Mouse (Mus musculus) kidney, adult 2 months (tissue): ENCODE results near the gene Muc13. TPM values are rescaled to one million over a fixed set of nuclear protein-coding genes. Genes with fewer than 3 reads are reported as not detected.
A peak's percentile ranks its signal among the peaks of the same experiment; 100 is the strongest.

Experiments
- DNase-seq: peaks from one replicate; pipeline ENCODE4 v3.0.0; 2021
- H3K27ac ChIP-seq: fragments of 200-500 bp; 2 replicates; pipeline ENCODE4 v1.5.1; 2012; ENCODE audit warnings: low read depth, low read length, control low read depth, inconsistent platforms; ENCODE audit not compliant: insufficient read depth
- H3K27me3 ChIP-seq: fragments of 200-500 bp; replicated peaks from 2 replicates; pipeline ENCODE4 v1.6.1; 2012; ENCODE audit warnings: mild to moderate bottlenecking, moderate library complexity, low read length, inconsistent platforms; ENCODE audit not compliant: control insufficient read depth, insufficient read depth
- H3K36me3 ChIP-seq: fragments of 200-500 bp; 2 replicates; pipeline ENCODE4 v1.6.1; 2012; ENCODE audit warnings: mild to moderate bottlenecking, moderate library complexity, low read length, inconsistent platforms; ENCODE audit not compliant: control insufficient read depth, insufficient read depth
- H3K4me1 ChIP-seq: fragments of 200-500 bp; 2 replicates; pipeline ENCODE4 v1.6.1; 2011; ENCODE audit warnings: low read length; ENCODE audit not compliant: control insufficient read depth, insufficient read depth
- H3K4me3 ChIP-seq: fragments of 200-500 bp; 2 replicates; pipeline ENCODE4 v1.5.1; 2011; ENCODE audit warnings: mild to moderate bottlenecking, low read depth, low read length, control low read depth; ENCODE audit not compliant: insufficient read depth
- CTCF ChIP-seq: fragments of 200-500 bp; conservative IDR thresholded peaks from 2 replicates; pipeline ENCODE4 v1.5.1; 2011; ENCODE audit warnings: low read depth, mild to moderate bottlenecking, control low read depth, low read length, moderate library complexity, mixed read lengths; ENCODE audit not compliant: insufficient read depth, insufficient read length
- POLR2A ChIP-seq: fragments of 200-500 bp; IDR thresholded peaks from one replicate; pipeline ENCODE4 v1.6.1; 2011; ENCODE audit warnings: low read depth, low read length, control low read depth
- WGBS: fragments of 180-500 bp; shearing (Covaris S2); methylation state at CpG from one replicate; pipeline ENCODE4 v1.1.7; 2018; 5-methylcytosine and 5-hydroxymethylcytosine counted together
- polyA plus RNA-seq: library from polyadenylated mRNA; depleted of rRNA; stranded (reverse); fragments of >200 nt; gene quantifications from 2 replicates; pipeline ENCODE4 v1.2.3, GENCODE M21; 2012

The Muc13 gene
- polyA plus RNA-seq, 1 experiment = 0.11 TPM

DNA sequence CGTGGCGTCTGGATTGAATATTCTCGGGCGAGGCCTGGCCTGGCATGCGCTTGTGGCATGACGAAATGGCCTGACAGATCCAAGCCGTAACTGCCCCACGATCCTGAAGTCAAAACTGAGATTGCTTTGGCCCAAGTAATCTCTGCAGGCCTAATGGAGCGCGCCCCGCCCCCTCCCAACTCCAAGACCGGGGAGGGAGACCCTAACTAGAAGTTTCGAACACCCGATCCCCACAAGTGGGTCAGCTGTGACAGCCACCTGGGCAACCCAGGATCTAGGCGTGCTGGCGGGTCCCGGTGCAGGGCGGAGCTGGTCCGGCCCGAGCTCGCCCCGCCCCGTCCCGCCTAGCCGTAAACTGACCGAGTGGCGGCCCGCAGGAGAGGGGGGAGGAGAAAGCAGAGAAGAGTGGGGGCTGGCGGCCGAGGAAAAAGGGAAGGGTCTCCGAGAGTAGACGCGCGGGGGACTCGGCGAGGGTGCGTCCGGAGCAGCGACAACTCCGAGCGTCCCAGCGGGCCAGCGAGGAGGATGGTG lies 35.5 kb downstream of the Muc13 start, which contains the start of gene Itgb5:
Gene Itgb5, plus strand, starts transcription at position 365 of the 531 bp plus-strand sequence.
- Histone ChIP-seq H3K4me1 (peaks cover 11% of the 10 kb centered on the region; the same call in 1 of the 2 replicates), H3K27ac (peak within 1 kb of the TSS; percentile 74), H3K36me3 (no peaks in the 10 kb centered on the region), H3K4me3 (peak within 1 kb of the TSS; percentile 71), H3K27me3 (no peaks in the 10 kb centered on the region)
- DNase-seq = peak; percentile 90
- no peak for TF ChIP-seq POLR2A
- TF ChIP-seq CTCF = no peak
- whole genome bisulfite sequencing = 1% methylated on average over 42 of the region's 43 CpGs

DNA sequence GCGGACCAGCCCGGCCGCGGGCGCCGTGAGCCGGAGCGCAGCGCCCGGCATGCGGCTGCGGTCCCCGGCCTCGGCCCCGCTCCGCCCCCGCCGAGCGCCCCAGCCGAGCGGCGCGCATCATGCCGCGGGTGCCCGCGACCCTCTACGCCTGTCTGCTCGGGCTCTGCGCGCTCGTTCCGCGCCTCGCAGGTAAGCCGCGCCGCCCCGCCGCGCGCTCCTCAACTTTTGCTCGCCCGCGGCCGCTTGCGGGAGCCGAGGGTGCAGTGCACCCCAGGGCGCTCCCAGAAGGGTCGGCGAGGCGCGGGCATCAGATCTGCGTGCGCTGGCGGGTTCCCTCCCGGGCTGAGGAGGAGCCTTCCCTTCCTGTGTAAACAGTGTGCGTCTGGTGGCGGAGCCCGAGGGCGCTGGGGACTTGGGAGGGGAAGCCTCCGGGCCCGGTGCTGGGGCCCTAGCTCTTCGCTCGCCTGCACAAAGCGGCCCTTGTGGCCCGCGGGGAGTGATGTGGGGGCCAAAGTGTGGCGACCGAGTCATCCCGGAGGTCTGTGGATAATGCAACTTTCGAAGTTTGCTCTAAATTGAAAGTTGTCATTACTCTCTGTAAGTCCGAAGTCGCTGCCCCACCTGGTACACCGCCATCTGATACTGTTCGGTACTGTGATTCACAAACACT lies 36.1 kb downstream of the Muc13 start:
- peak overlapping the region; percentile 33 for H3K27ac ChIP-seq
- H3K27me3 ChIP-seq = no peaks in the 10 kb centered on the region
- WGBS = under 1% methylated on average over 75 of the region's 76 CpGs
- peak; percentile 63 for DNase-seq
- peak overlapping the region; percentile 71 for H3K4me3 ChIP-seq
- TF ChIP-seq CTCF (no peak), POLR2A (no peak)
- H3K36me3 ChIP-seq = no peaks in the 10 kb centered on the region
- H3K4me1 ChIP-seq = peaks cover 11% of the 10 kb centered on the region; the same call in 1 of the 2 replicates

DNA sequence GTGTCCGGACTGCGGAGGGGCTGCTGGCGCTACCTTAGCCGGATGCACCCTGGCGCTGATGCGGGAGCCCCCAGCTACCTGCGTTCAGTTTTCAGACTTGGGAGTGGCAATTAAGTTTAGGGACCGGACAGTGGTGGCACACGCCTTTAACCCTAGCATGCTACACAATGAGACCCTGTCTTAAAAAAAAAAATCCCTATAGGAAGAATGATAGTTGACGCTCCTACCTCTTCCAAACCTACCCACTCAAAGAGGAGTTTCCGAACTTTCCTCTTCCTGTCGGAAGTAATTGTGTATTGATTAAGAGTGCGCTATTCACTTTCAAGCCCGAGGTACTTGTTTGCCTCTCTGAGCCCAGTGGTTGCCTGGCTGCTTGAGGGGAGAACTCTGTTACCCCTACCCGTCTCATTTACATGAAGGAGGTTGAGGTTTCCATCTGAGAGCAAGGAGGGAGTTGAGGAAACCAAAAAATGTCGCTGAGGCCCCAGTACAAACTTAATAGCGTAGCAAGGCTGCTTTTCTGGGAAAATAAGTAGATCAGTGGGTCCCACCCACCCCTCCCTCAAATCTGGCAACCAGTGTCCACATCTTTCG lies 36.8 kb downstream of the Muc13 start:
- H3K4me3 ChIP-seq = peak overlapping the region; percentile 71
- H3K4me1 ChIP-seq = peaks cover 11% of the 10 kb centered on the region; the same call in 1 of the 2 replicates
- TF ChIP-seq POLR2A (no peak), CTCF (no peak)
- no peaks in the 10 kb centered on the region for H3K27me3 ChIP-seq
- H3K36me3 ChIP-seq = no peaks in the 10 kb centered on the region
- no peak for DNase-seq
- H3K27ac ChIP-seq = peak overlapping the region; percentile 33
- WGBS = 23% methylated on average over 18 of the region's 18 CpGs

DNA sequence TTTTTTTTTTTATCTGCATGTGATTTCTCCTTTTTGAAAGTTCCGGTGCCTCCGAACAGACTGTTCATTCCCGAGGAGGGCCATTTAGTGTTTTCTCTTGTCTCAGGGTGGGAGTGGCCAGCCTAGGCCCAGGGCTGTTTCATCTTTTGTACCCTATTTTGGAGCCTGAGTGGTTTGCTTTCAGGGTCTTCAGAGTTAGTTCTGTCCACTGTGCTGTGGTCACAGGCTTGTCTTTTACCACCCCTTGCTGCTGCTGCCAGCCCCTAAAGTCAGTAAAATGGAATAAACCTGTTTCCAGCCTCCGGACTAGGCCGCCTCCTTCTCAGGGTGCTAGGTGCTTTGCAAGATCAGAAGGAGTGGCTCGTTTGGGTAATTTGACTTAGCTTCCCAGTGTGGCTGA lies 38.2 kb downstream of the Muc13 start:
- WGBS = 76% methylated on average over 6 of the region's 6 CpGs
- no peaks in the 10 kb centered on the region for H3K27me3 ChIP-seq
- TF ChIP-seq CTCF = no peak
- TF ChIP-seq POLR2A = no peak
- peak overlapping the region; percentile 39; the same call in 1 of the 2 replicates for H3K27ac ChIP-seq
- no peak for DNase-seq
- H3K4me1 ChIP-seq = peaks cover 19% of the 10 kb centered on the region
- no peak overlapping the region for H3K4me3 ChIP-seq
- no peaks in the 10 kb centered on the region for H3K36me3 ChIP-seq

DNA sequence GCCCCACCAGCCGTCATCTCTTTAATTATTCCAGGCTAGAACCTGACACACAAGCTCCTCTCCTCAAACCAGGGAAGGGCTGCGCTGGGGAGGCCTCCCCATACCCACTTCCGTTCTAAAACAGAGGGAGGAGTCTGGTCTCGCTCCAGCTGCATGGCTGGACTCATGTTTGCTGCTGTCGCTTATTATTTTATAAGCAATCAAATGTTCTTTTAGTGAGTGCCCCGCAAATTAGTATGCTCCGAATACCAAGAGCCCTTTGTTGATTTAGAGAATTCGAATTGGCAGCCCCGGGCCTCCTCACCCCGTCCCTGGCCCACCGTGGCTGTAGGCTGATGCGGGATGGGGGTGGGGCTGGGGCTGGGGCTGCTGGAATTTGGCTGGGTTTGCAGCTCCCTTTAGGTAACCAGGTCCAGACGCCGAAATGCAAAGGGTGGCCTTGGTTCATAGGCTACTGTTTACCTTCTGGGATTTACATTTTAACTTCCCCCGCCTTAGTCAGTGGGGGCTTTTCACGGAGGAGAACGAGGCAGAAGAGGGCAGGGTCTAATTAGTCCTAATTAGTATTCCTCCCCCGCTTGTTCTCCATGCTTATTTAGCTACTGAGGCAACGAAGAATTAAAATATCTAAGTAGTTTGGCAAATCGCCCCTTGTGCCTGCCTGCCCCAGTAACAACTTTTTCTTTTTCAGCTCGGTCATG lies 39.0 kb downstream of the Muc13 start:
- Histone ChIP-seq H3K4me1 (peaks cover 23% of the 10 kb centered on the region), H3K4me3 (no peak overlapping the region)

DNA sequence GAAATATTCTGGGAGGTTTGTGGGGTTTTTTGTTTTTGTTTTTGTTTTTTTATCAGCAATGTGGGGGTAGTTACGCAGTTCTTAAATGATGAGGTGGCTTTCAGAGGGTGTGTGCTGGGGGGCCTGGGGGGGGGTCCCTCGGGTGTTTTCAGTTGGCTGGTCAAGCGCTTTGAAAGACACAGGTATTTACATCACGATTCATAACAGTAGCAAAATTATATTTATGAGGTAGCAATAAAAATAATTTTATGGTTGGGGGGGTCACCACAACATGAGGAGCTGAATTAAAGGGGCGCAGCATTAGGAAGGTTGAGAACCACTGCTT lies 39.6 kb downstream of the Muc13 start:
- no peak for TF ChIP-seq POLR2A
- TF ChIP-seq CTCF = no peak
- 23% methylated on average over 5 of the region's 5 CpGs for WGBS

More for the DNA sequence above, 39.0 kb downstream of the Muc13 start:
- Histone ChIP-seq H3K36me3 (no peaks in the 10 kb centered on the region), H3K27ac (peak overlapping the region; percentile 39), H3K27me3 (no peaks in the 10 kb centered on the region)
- DNase-seq = peak; percentile 44
- TF ChIP-seq CTCF = no peak
- TF ChIP-seq POLR2A = no peak
- 27% methylated on average over 21 of the region's 21 CpGs for whole genome bisulfite sequencing

More for the DNA sequence above, 39.6 kb downstream of the Muc13 start:
- DNase-seq = no peak
- Histone ChIP-seq H3K36me3 (no peaks in the 10 kb centered on the region), H3K27ac (peak overlapping the region; percentile 55), H3K4me1 (peaks cover 23% of the 10 kb centered on the region), H3K27me3 (no peaks in the 10 kb centered on the region), H3K4me3 (0 out of 2 replicates have a peak overlapping the region, but pooled peaks have one; percentile 7)
